Mouse (Mus musculus) gastrocnemius, postnatal 10 days (tissue): Measurements from ENCODE around the gene Rnf216. TPM values are rescaled to one million over a fixed set of nuclear protein-coding genes. Genes with fewer than 3 reads are reported as not detected.
A peak's percentile ranks its signal among the peaks of the same experiment; 100 is the strongest.

ENCODE experiments used
- DNase-seq: peaks from one replicate; pipeline ENCODE4 v3.0.0; 2021; ENCODE audit warnings: mixed read lengths
- total RNA-seq, 2 experiments: library from RNA; stranded (reverse); gene quantifications; 2 replicates each; pipeline ENCODE4 v1.2.3; 2021

Gene Rnf216
- total RNA-seq, 2 experiments from 2014 or later = 22.1 to 25.9 TPM

DNA sequence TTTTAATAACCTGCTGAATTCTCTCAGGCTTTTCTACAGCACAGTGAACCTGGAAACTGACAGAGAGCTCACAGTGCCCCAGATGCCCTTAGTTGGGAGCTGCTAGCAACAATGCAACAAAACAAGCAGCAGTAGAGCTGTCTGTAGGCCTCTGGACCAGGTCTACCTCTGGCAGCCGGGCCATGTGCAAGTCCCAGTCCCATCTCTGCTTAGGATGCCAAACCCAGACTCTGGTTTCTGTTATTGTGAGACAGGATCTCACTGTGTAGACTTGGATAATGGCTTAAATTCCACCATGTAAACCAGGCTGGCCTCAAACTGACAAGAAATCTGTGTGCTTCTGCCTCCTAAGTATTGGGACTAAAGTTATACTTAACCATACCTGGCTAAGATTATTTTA lies 11.2 kb downstream of the Rnf216 start:
- DNase-seq = no peak

DNA sequence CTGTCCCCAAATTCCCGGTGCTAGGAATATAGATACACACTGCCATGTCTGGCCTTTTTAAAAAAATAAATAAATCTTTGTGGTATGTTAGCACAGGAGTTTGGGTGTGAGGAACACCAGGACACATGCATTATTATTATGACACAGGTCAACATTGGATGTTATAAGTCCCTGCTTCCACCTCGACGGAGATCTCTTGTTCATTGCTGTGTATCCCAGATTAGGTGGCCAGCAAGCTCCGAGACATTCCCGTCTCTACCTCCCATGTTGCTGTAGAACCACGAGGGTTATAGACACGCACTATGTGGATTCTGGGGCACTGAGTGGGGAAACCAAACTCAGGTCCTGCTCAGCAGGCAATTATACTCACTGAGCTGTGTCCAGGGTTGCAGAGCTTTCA lies 17.5 kb downstream of the Rnf216 start:
- no peak for DNase-seq

DNA sequence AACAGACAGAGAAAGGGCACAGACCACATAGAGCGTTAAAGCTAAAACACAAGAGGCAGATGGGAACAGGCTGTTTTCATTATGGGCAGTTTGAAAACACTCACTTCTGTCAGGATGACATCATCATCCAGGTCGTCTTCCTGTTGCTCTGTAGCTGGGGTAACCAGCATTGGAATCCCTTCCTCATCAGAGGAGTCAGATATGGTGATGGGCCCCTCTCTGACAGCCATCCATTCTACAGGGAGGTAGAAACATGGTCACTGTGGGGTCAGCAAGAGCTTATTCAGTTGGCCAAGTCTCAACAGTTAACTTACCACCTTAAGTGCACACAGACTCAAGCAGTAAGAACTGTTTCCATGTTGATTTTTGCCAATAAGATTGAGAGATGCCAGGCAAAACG lies 19.9 kb downstream of the Rnf216 start:
- no peak for DNase-seq

DNA sequence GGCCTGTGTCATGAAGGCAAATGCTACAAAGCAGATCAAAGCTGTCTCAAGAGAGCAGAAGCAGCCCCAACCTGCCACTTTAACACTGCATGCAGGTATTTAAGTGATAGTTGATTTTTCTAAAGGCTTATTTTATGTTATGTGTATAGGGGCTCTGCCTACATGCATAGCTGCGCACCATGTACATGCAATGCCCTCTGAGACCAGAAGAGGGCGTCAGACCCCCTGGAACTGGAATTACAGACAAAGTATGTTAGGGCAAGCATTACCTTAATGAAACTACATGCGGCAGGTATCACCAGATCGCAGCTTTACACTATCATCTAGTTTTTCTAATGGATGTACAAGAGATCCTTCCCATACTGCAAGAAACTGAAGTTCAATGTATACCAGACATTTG lies 27.9 kb downstream of the Rnf216 start:
- peak; percentile 32 for DNase-seq

DNA sequence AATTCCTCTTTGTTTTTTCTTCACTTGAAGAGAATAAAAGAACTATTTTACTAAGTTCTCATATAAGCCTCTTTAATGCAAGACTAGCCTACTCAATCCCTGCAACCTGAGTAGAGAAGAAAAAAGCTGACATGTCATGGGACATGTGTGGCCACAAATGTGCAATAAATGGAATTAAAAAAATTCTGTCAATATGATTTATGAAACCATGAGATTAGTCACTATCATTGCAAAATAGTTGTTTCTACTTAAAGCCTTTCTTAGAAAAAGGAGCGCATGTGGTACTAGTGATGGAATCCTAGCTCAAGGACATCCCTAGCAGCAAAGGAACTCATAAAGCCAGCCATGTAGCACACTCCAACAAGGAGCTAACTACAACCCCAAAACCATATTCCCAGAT lies 33.0 kb downstream of the Rnf216 start:
- DNase-seq = no peak

DNA sequence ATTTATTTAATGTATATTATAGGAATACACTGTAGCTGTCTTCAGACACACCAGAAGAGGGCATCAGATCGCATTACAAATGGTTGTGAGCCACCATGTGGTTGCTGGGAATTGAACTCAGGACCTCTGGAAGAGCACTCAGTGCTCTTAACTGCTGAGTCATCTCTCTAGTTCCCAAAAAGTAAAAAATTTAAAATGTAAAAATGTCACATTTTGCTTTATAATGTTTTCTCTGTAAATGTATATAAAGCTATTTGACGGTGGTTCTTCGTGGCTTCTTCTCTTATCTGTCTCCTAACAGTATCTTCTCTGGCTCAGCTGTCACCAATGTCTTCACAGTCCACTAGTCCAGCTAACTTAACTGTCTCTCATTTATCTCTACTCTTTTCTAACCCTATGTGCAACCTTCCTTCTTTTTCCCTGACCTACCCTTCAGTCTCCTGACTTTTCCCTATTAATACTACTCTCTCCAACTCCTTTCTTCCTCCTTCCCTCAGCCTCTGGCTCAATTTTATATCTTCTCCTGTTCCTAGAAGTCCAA lies 36.1 kb downstream of the Rnf216 start:
- no peak for DNase-seq

DNA sequence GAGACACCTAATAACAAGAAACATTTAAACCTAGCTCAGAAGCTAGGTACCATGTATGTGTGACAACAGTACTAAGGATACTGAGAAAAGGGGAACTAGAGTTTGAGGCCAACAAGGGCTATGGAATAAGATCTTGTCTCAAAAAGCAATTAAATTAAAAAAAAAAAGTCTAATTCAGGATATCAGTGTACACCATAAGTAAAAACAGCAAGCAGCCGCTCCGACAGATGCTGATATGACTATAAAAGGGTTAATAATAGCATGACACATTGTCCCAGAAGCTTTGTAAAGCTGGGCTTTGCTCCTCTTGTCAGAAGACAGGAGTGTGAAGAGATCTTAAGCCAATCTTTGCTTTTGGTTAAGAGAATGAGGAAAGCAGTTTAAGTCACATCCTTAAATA lies 36.8 kb downstream of the Rnf216 start:
- no peak for DNase-seq

DNA sequence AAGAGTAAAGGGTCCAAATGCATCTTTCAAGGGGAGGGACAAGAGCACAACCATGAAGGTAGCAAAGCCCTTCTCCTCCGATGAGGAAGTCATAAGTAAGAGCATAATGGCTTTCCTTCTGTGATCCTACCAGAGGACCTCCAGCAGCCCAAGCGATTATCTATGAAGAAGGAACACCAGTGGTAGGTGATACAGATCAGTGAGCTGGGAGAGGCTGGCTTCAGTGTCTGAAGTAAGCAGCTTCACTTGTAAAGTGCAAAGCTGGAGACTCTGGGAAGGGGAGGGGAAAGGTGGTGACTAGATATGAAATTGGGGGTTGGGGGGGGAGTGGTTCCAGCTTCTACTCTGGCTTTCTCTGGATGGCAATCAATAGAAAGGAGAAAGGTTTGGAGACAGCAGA lies 43.7 kb downstream of the Rnf216 start:
- no peak for DNase-seq

DNA sequence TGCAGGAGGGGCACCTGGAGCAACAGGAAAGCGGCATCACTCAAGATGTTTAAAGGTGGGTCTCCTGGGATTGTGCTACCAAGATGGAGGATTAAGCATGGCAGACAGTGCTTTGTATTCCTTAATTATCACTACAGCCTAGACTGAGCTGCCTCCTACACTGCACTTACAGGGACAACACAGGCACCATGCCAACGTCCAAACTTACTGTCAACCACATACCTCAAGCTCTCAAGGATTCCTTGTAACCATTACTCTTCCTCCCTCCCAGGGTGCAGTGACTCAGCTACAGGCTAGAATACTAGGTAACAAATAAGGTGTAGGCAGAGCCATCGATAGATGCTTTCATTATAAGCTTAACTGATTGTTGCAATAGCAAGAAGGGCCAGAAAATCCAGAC lies 44.4 kb downstream of the Rnf216 start:
- DNase-seq = no peak

DNA sequence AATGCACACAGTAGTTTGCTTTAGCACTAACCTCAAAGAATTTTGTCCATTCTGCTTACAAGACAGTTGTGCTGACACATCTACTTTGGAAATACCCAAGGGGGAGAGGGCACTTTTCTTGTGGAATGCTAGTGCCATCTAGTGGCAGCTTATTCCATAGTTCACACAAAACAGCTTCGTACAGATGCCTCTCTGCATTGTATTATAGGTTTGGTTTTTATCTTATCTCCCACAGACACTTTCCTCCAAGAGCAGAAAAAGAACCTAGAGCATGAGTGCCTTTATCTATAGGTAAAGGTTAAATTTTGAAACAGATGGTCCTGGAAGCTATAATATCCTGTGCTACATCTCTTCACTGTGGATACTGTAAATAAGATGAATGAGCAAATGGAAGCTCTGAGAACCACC lies 46.2 kb downstream of the Rnf216 start:
- DNase-seq = peak; percentile 49

DNA sequence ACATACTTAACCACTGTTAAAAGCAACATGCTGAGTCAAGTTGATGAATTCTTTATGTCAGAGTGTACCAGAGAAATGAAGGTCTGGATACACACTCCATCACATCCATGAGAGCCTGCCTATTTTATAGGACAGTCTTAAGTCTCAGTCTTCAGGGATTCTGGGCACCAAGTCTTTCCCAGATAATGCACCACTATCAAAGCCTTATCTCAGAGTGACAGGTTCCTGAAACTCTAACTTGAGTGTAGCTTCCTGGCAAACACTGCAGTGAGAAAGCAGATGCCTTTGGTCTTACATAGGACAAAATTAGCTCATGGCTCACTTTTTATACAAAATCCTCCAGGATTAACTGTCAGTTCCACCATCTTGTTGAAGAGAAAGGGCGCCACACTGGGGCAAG lies 46.7 kb downstream of the Rnf216 start:
- no peak for DNase-seq

DNA sequence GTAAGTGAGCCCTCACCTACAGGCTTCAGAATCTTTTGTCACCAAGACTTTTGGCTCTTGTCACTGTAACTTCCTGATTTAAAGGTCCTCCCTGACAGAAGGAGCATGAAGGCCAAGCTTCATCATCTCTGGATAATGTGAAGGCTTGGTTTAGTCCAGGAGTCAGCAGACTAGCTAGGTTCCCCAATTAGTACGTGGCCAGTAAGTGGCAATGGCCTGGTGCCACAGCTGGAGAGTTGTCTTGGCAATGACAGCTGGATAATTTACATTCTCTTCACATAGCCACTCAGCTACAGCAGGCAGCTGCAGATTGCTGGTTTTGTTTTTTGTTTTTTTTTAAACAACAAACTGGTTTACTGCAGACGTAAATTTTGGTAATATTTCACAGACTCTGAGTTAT lies 47.6 kb downstream of the Rnf216 start:
- no peak for DNase-seq

DNA sequence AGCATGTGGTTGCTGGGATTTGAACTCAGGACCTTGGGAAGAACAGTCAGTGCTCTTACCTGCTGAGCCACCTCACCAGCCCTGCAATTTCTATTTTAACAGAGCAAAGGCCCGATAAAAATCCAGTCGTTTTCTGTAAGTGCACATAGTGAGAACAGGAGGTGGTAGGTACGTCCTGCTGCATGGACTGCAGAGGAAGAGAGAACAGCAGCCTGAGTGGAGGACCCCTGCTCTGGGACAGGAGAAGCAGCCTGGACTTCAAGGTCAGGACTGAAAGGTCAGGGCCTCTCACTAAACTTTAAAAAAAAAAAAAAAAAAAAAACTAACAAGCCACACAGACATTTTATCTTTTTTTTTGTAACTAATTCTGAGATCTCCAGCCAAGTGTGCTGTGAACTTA lies 50.5 kb downstream of the Rnf216 start:
- no peak for DNase-seq

DNA sequence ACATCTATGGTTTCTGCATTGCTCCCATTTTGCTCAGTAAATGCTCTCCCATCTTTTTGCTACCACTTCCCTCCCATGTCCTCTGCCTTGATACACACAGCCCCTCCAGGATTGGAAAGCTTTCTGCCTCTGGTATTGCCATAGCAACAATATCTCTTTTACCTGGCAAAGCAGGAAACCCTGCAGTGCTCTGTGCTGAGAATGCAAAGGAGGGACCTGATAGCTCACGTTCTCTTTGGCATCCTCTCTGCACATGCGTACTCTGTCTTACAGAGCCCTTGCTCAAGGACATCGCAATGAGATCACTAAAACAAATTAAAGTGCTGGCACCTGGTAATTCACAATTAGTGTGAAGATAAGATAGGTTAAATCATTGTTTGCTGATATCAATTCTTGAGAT lies 51.3 kb downstream of the Rnf216 start:
- no peak for DNase-seq

DNA sequence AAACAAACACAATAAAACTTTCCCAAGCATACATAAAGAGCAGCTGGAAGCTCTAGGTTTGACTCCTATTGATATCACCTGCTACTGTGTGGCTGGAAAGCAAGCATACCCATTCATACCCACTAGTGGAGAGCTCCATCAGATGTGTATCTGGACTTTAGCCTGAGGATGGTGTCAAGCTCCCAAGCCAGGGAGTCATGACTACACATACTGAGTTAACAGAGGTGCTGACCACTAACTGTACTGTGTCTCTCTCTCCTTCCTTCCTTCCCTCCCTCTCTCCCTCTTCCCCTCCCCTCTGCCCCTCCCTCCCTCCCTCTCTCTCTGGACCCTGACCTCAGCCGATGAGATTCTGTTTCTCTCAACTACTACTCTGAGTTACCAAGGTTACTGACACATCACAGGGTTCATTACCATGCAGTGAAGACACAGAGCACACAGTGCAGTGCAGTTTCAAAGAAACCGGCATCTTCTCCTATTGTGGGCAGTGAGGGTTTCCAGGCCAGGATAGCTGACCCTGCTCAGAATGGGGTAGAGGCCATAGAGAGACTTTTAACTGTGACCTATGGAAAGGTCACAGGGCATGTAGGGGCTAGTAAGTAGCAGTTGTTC lies 51.9 kb downstream of the Rnf216 start:
- DNase-seq = no peak

DNA sequence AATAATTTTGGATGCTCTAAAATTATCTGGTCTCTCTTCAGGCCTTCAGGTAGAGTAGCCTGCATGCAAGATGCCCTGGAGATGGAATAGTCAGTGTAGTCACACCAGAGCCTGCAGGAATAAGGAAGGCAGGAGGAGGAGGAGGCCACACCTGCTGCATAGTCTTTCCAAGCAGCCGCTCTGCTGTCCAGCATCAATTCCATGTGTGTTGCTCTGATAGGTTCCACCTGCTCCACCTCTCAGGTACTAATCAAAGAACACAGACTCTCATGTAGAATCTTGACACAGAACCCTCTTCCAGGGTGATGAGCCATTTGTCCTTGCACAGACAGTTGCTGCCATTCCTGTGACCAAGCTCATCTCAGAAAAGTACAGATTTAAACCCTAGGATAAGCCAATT lies 52.8 kb downstream of the Rnf216 start:
- DNase-seq = no peak

DNA sequence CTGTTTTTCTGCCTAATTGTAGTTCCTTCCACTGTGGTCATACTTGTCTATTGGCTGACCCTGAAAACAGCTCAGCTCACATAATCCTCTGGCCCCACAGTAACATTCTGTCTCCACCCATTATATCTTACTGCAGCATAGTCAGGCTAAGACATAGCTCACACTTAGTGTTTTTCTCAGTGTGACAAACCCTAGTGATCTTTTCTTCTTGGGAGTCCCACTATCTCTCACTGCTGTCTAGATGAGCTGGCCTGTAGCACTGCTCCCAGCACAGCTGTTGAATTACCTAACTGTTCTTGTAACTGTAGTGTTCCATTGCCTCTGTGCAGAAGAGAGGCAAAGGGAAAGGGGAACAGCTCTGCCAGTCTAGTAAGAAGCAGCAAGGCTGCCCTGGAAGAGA lies 53.6 kb downstream of the Rnf216 start:
- no peak for DNase-seq

DNA sequence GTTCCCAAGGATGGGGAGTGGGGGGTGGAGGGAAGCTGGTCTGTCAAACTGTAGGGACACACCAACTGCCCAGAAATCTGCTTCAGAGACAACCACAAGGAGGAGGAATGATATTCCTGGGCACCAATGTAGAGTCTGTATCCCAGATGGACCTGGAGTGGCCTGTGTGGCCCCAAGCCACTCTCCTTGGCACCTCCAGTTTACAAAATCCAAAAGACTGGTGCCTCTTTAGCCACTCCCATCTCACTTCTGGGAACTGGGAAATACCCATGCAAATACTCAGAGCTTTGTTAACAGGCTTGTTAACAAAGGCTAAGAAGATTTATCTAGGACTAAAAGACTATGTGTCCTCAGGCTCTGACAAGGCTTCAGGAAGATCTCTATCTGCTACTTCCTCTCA lies 54.1 kb downstream of the Rnf216 start:
- no peak for DNase-seq

DNA sequence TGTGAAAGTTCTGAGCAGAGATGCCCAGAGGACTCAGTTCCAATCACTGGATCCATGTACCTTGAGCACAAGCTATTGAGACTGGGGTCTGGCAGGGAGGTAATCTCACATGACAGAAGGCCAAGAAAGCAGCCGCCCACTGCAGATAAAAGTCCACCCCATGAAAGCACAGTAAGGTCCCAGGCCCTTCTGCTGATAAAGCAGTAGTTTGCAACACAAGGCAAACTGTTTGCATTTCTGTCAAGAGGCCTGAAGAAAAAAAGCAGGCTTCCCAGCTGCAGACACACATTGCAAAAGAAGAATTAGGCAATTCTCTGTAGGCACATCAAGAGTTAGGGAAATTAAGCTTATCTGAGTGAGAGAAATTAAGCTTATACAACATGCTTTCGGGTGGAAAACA lies 54.6 kb downstream of the Rnf216 start:
- no peak for DNase-seq

DNA sequence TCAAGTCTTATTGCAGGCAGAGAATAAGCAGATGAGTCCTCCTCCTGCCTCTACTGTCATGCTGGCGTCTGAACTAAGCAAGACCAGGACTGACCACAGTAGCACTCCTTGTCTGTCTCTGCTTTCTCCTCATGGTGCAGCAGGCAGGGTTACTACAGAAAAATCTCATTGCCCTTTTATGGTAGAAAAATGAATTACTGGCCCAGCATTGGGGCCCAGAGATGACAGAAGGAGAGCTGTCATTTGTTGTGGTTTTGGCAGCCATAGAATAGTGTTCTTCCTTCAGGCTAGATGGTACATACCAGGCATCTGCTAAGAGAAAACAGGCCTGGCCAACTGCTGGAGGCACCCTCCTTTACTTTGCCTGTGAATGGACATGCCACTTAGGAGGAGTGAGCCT lies 55.0 kb downstream of the Rnf216 start:
- no peak for DNase-seq

DNA sequence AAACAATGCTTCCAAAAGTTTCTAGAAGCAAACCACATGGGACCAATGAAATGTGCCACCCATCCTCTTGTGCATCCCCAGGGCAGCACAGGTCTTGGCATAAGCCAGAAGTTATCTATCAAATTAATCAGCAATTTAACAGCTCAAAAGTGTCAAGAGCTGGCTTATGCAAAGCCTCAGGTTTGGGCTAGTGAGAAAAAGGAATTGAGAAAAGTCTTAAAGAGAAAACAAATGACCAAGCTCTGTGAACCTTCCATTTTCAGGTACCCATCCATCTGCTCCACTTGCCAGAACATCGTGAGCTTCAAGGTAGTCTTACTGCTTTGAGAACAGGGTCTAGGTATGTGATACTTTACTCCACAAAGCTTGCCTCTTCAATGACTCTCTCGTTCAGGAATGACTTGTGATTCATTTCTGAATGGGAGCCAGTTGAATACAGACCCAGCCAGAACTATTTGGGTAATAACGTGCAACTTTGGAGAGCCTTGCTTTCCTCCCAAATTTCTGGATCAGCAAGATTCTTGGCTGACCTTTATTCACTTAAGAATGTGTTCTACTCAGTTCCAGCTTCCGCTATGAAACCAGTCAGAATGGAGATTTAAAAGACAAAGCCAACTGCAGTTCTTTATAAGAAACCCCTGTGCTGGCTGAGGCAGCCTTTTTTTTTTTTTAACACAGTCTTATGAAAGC lies 56.5 kb downstream of the Rnf216 start:
- no peak for DNase-seq

DNA sequence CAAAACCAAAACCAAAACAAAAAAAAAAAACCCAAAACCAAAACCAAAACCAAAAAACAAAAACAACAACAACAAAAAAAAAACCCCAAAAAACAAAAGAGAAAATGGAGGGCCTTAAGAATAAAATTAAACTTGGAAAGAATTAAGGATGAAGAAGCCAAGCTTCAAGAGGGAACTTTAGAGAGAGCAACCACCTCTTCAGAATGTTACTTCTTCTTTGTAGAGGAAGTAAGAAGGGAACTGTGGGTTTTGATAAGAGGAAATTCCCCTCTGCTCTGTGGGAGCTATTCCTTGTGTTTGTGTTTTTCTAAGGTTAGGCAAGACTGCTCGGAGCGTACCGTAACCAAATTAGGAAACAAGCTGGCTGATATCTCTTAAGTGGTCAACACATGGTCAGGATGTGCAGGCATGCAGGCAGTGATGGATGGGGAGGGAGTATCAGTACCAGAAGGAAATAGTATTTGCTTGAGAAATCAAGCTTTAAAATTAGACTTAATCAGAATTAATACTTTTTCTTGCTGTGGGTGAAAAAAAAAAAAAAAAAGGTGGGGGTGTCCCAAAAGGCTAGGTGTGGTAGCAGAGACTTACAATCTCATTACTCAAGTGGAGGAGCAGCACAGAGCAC lies 57.2 kb downstream of the Rnf216 start:
- DNase-seq = no peak

DNA sequence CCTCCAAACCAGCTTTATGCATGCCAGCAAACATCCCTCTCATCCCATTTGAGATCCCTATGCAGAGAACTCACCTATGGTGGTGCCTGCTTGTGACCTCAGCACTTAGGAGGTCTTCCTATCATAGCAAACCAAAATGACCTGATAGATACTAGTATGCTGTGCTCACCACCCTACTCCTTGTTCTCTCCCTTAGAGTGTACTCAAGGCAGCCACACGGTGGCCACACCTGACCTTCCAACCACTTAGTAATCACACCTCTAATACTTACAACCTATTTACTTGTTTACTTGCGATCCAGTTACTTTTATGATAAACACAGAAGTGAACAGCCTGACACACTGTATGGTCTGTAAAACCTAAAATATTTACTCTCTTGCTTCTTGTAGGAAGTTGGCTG lies 58.1 kb downstream of the Rnf216 start:
- DNase-seq = no peak
